Mouse (Mus musculus) regulatory T cell (primary cell): ENCODE results near the gene Mosmo.
"Not testable (repeated sequence)": the region's sequence is repeated elsewhere in the genome, so short reads cannot be mapped to it uniquely, and the experiment has no call there.

Source experiments
- in situ Hi-C: fragments of 300-600 bp; cut with MboI, MseI; formaldehyde crosslinking; loops from one replicate; pipeline ENCODE4 v1.15.1; 2025; ENCODE audit warnings: high pct_unique_total_duplicates

Mosmo gene

GRCm38 (mm10) chr7:120696331-120696730 is 18.9 kb downstream of the Mosmo start:
- in situ Hi-C loops = no loop called here

GRCm38 (mm10) chr7:120699586-120699985 is 22.2 kb downstream of the Mosmo start:
- in situ Hi-C loops = no loop called here

- in situ Hi-C loops = no loop called here
These were observed 26.5 kb downstream of the Mosmo start for GRCm38 (mm10) chr7:120703888-120704287.

- in situ Hi-C loops = no loop called here
These were observed 34.7 kb downstream of the Mosmo start for GRCm38 (mm10) chr7:120712071-120712470.

- in situ Hi-C loops = no loop called here
These were observed 35.8 kb downstream of the Mosmo start for GRCm38 (mm10) chr7:120713225-120713624.

GRCm38 (mm10) chr7:120713951-120714350 is 36.5 kb downstream of the Mosmo start:
- in situ Hi-C loops = not testable (repeated sequence)

GRCm38 (mm10) chr7:120717261-120717660 is 39.8 kb downstream of the Mosmo start:
- in situ Hi-C loops = no loop called here

GRCm38 (mm10) chr7:120721051-120721450 is 43.6 kb downstream of the Mosmo start:
- in situ Hi-C loops = loop anchor here (10.0 kb wide), 1 partner anchor 46 kb away; the partner anchor contains the start of genes Mosmo and Pdzd9

- in situ Hi-C loops = loop anchor here (10.0 kb wide), 1 partner anchor 47 kb away; the partner anchor contains the start of genes Mosmo and Pdzd9
These were observed 44.0 kb downstream of the Mosmo start for GRCm38 (mm10) chr7:120721456-120721855.

- in situ Hi-C loops = loop anchor here (10.0 kb wide), 1 partner anchor 47 kb away; the partner anchor contains the start of genes Mosmo and Pdzd9
These were observed 44.6 kb downstream of the Mosmo start for GRCm38 (mm10) chr7:120722063-120722462.

- in situ Hi-C loops = loop anchor here (10.0 kb wide), 1 partner anchor 48 kb away; the partner anchor contains the start of genes Mosmo and Pdzd9
These were observed 45.4 kb downstream of the Mosmo start for GRCm38 (mm10) chr7:120722839-120723278.

- in situ Hi-C loops = loop anchor here (10.0 kb wide), 1 partner anchor 53 kb away; the partner anchor contains the start of genes Mosmo and Pdzd9
These were observed 50.2 kb downstream of the Mosmo start for GRCm38 (mm10) chr7:120727581-120727980.

GRCm38 (mm10) chr7:120729635-120730034 is 52.2 kb downstream of the Mosmo start:
- in situ Hi-C loops = loop anchor here (5.0 to 10.0 kb wide), 2 partner anchors 37 to 55 kb away; partner anchors contain the start of genes Mosmo and Pdzd9

GRCm38 (mm10) chr7:120732906-120733305 is 55.5 kb downstream of the Mosmo start:
- in situ Hi-C loops = loop anchor here (5.0 kb wide), 1 partner anchor 41 kb away; no protein-coding TSS in a partner anchor

GRCm38 (mm10) chr7:120739018-120739417 is 61.6 kb downstream of the Mosmo start, which contains the start of gene Vwa3a:
Gene Vwa3a, plus strand, starts transcription at chr7:120739318.
- in situ Hi-C loops = no loop called here

GRCm38 (mm10) chr7:120739558-120740101 is 62.2 kb downstream of the Mosmo start:
- in situ Hi-C loops = no loop called here

- in situ Hi-C loops = no loop called here
These were observed 66.2 kb downstream of the Mosmo start for GRCm38 (mm10) chr7:120743366-120744351.

- in situ Hi-C loops = no loop called here
These were observed 67.2 kb downstream of the Mosmo start for GRCm38 (mm10) chr7:120744606-120745005.

GRCm38 (mm10) chr7:120746029-120746428 is 68.6 kb downstream of the Mosmo start:
- in situ Hi-C loops = no loop called here

GRCm38 (mm10) chr7:120746821-120747220 is 69.4 kb downstream of the Mosmo start:
- in situ Hi-C loops = no loop called here

GRCm38 (mm10) chr7:120748478-120748877 is 71.1 kb downstream of the Mosmo start:
- in situ Hi-C loops = no loop called here

GRCm38 (mm10) chr7:120751330-120751729 is 73.9 kb downstream of the Mosmo start:
- in situ Hi-C loops = loop anchor here (5.0 to 25.0 kb wide), 2 partner anchors 79 to 639 kb away; partner anchors contain the start of genes Pdzd9 and Tmem159
